Mouse (Mus musculus) bone marrow macrophage, adult 2 months (primary cell): ENCODE measurements around the gene Samd5. TPM values are rescaled to one million over a fixed set of nuclear protein-coding genes. Genes with fewer than 3 reads are reported as not detected.

ENCODE experiments used
- H3K27ac ChIP-seq: 2 replicates; pipeline ENCODE4 v1.5.1; 2012; ENCODE audit warnings: low read depth, low read length; ENCODE audit not compliant: insufficient read depth
- H3K4me1 ChIP-seq: 2 replicates; pipeline ENCODE4 v1.6.1; 2012; ENCODE audit warnings: low read length; ENCODE audit not compliant: control insufficient read depth, insufficient read depth
- H3K4me3 ChIP-seq: 2 replicates; pipeline ENCODE4 v1.5.1; 2012; ENCODE audit warnings: mild to moderate bottlenecking, low read length, moderate library complexity; ENCODE audit not compliant: insufficient read depth
- CTCF ChIP-seq: IDR thresholded peaks from 2 replicates; pipeline ENCODE4 v1.5.1; 2012; ENCODE audit warnings: low read depth, mild to moderate bottlenecking, low read length, moderate library complexity
- POLR2A ChIP-seq: IDR thresholded peaks from 2 replicates; pipeline ENCODE4 v1.6.1; 2012; ENCODE audit warnings: mild to moderate bottlenecking, low read depth, low read length, borderline replicate concordance
- polyA plus RNA-seq: library from polyadenylated mRNA; stranded (reverse); fragments of >200 nt; gene quantifications from 2 replicates; pipeline ENCODE4 v1.2.4, GENCODE M21; 2012; ENCODE audit not compliant: missing spikeins, insufficient read depth, insufficient read length

Samd5 gene
- polyA plus RNA-seq, 1 experiment = not detected

GRCm38 (mm10) chr10:9668791-9669190 is 6.2 kb downstream of the Samd5 start:
- Histone ChIP-seq H3K27ac (no peak overlapping the region), H3K4me3 (no peak overlapping the region), H3K4me1 (no peaks in the 10 kb centered on the region)
- TF ChIP-seq CTCF = no peak
- no peak for TF ChIP-seq POLR2A

- no peak for TF ChIP-seq CTCF
- TF ChIP-seq POLR2A = no peak
- Histone ChIP-seq H3K27ac (no peak overlapping the region), H3K4me1 (peaks cover 5% of the 10 kb centered on the region; the same call in 1 of the 2 replicates), H3K4me3 (no peak overlapping the region)
These were observed 22.1 kb downstream of the Samd5 start for GRCm38 (mm10) chr10:9652946-9653345.

- Histone ChIP-seq H3K27ac (no peak overlapping the region), H3K4me1 (peaks cover 5% of the 10 kb centered on the region; the same call in 1 of the 2 replicates), H3K4me3 (no peak overlapping the region)
- no peak for TF ChIP-seq CTCF
- no peak for TF ChIP-seq POLR2A
These were observed 24.8 kb downstream of the Samd5 start for GRCm38 (mm10) chr10:9650050-9650825.

DNA sequence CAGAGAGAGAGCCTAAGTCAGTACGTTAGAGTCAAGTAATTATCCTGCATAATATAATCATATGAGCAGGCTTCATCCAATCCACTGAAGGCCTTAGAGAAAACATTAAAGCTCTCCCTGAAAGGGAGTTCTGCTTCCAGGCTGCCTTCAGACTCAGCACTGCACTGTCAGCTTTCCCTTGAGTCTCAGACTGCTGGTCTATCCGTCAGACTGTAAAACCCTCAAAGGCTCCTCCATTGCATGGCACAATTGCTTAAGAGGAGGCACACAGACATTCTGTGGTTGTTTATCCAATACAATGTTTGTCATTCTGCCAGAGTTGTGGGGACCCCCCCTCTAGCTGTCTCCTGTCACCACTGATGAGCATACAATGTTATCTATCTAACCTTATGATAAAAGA is 26.5 kb downstream of the Samd5 start:
- no peak for TF ChIP-seq CTCF
- no peak for TF ChIP-seq POLR2A
- Histone ChIP-seq H3K4me1 (peaks cover 5% of the 10 kb centered on the region; the same call in 1 of the 2 replicates), H3K27ac (no peak overlapping the region)

DNA sequence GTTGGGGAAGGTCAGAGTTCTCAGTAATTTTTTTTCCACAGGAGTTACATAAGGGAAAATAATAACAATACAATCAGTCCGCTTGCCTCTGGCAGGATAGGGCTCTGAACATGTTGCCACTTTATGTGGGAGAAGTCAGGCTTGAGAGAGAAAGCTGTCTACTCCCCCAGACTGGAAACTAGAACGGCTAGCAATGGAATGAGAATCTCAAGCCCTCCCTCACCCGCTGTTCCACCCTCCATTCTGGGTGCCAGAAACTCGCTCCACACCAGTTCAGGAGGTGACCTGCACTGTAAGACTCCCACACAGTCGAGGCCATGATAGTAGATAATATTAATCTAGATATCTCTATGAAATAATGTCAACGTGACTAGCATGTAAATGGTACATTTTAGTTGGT is 27.3 kb downstream of the Samd5 start:
- Histone ChIP-seq H3K27ac (no peak overlapping the region), H3K4me1 (peaks cover 5% of the 10 kb centered on the region; the same call in 1 of the 2 replicates), H3K4me3 (no peak overlapping the region)
- TF ChIP-seq POLR2A (no peak), CTCF (no peak)

More for the DNA sequence above, 26.5 kb downstream of the Samd5 start:
- no peak overlapping the region for H3K4me3 ChIP-seq

- Histone ChIP-seq H3K4me1 (peaks cover 5% of the 10 kb centered on the region; the same call in 1 of the 2 replicates), H3K27ac (no peak overlapping the region), H3K4me3 (no peak overlapping the region)
- TF ChIP-seq CTCF (no peak), POLR2A (no peak)
These were observed 28.6 kb downstream of the Samd5 start for GRCm38 (mm10) chr10:9646391-9646790.

DNA sequence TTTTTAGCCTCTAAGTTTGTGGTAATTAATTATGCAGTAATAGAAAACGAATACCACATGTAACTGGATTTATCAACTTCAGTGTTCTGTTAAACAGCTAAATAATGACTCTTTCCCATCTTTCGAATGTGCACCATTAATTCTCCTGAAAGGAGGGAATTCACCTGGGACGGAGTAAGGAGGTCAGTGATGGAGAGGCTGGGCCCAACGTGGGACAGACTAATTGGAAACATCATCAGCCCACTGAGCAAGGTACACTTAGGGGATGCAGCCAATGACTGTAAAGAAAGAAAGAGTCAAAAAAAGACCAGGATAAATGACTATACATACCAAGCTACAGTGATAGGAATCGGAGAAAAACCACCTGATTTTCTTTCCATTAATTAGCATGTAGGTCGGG is 31.5 kb downstream of the Samd5 start:
- Histone ChIP-seq H3K4me1 (peaks cover 6% of the 10 kb centered on the region), H3K27ac (no peak overlapping the region), H3K4me3 (no peak overlapping the region)
- no peak for TF ChIP-seq POLR2A
- no peak for TF ChIP-seq CTCF

- peaks cover 11% of the 10 kb centered on the region for H3K4me1 ChIP-seq
These were observed 32.9 kb downstream of the Samd5 start for GRCm38 (mm10) chr10:9642077-9642476.

DNA sequence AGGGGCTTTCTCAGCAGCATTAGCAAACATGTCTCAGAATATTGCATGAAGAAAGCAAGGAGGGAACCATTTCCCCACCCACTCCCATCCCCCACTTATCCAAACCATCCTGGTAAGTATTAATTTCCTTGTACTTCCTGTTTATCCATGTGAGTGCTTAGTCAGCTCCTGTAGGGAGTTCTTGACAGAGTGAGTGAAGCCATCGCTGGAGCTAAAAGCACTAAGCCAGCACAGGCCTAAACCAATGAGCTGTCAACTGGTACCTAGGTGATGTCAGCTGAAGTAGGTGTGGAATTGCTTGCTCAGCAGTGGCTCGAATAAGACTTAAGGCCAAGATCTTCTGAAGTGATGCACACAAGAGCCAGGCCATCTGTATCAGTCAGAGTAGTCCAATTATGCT is 34.3 kb downstream of the Samd5 start:
- H3K4me1 ChIP-seq = peaks cover 11% of the 10 kb centered on the region
- H3K4me3 ChIP-seq = no peak overlapping the region
- H3K27ac ChIP-seq = no peak overlapping the region
- TF ChIP-seq POLR2A = no peak
- TF ChIP-seq CTCF = no peak

More at GRCm38 (mm10) chr10:9642077-9642476, 32.9 kb downstream of the Samd5 start:
- H3K4me3 ChIP-seq = no peak overlapping the region
- TF ChIP-seq CTCF (no peak), POLR2A (no peak)
- no peak overlapping the region for H3K27ac ChIP-seq

GRCm38 (mm10) chr10:9640056-9640455 is 35.0 kb downstream of the Samd5 start:
- Histone ChIP-seq H3K4me3 (no peak overlapping the region), H3K27ac (no peak overlapping the region), H3K4me1 (peaks cover 11% of the 10 kb centered on the region)
- TF ChIP-seq CTCF (no peak), POLR2A (no peak)
